Mouse (Mus musculus) cortical plate, adult 2 months (tissue): ENCODE results near the gene Stkld1.

Experiments used
- CTCF ChIP-seq: fragments of 200-500 bp; IDR thresholded peaks from 2 replicates; pipeline ENCODE4 v1.5.1; 2011; ENCODE audit warnings: mild to moderate bottlenecking, control low read depth, low read length; ENCODE audit not compliant: insufficient read depth; ENCODE audit errors: extremely low read depth
- POLR2A ChIP-seq: fragments of 200-500 bp; IDR thresholded peaks from 2 replicates; pipeline ENCODE4 v1.6.1; 2011; ENCODE audit warnings: mild to moderate bottlenecking, low read length, control low read depth; ENCODE audit not compliant: insufficient read depth; ENCODE audit errors: extremely low read depth

GRCm38 (mm10) chr2:26895898-26896297, 37.9 kb upstream of the Stkld1 start:
- TF ChIP-seq POLR2A, result no peak
- TF ChIP-seq CTCF, result 0 out of 2 replicates have a peak, but pooled peaks have one; percentile 0
